Mouse (Mus musculus) common myeloid progenitor, adult 5-6 weeks (primary cell): ENCODE measurements around the gene 2210016F16Rik. TPM values are rescaled to one million over a fixed set of nuclear protein-coding genes. Genes with fewer than 3 reads are reported as not detected.
"Not testable (repeated sequence)": the region's sequence is repeated elsewhere in the genome, so short reads cannot be mapped to it uniquely, and the experiment has no call there.

Source experiments
- ATAC-seq: replicated peaks from 2 replicates; pipeline ENCODE4 v1.8.0; 2016; ENCODE audit warnings: low read depth, mild to moderate bottlenecking, moderate TSS enrichment, inconsistent platforms; ENCODE audit not compliant: poor library complexity, severe bottlenecking
- total RNA-seq: library from RNA; stranded (forward); fragments of 200-1000, 187-1606 nt; gene quantifications from 2 replicates; pipeline ENCODE4 v1.2.3, GENCODE M21; 2017

Gene 2210016F16Rik
- total RNA-seq, 1 experiment from 2014 or later, result 10.2 TPM

DNA sequence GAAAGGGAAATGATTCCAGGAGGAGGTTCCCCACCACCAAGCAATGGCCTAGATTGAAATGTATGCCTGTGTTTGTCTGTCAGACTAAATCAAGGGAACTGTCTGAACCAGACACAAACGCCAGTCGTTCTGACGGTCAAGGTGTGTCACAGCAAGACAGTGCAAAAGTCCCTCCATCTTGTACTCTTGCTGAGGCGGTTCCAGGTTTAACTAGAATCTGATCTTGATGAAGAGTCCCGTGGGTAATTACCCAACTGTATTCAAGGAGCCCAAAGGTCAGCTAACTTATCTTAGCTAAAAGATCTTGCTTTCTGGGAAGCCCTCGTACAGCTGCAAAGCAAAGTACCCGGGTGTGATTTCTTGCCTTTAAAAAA is 509 bp upstream of the 2210016F16Rik start:
- no peak for ATAC-seq

DNA sequence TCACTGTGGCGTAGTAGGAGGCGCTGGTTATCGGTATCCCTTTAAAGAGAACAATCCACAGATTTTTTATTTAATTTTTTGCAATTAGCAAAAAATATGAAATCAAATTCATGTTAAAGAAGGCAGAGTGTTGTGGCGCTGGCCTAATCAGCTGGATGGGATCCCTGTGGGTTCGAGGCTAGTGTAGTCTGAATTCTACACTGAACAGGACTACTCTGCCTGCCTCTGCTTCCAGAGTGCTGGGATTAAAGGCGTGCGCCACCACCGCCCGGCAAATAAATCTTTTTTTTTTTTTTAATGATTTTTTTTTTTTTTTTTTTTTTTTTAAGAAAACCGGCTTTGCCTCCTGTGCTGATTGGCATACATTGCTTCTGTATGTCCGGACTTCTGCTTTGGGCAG is 654 bp downstream of the 2210016F16Rik start:
- no peak for ATAC-seq

DNA sequence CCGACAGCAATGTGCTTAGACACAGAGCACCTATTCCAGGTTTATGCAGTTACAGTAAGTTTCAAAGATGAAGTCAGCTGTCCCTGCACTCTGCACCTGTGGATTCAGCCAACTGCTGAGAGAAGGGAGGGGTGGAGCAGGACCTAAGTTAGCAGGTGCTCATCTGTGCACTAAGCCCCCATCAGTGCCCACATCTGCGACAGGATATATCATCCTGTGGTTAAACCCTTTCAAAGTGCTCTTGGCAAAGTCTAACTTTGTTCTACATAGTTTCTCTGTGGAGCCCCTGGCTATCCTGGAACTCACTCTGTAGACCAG is 11.9 kb downstream of the 2210016F16Rik start:
- ATAC-seq, result no peak

DNA sequence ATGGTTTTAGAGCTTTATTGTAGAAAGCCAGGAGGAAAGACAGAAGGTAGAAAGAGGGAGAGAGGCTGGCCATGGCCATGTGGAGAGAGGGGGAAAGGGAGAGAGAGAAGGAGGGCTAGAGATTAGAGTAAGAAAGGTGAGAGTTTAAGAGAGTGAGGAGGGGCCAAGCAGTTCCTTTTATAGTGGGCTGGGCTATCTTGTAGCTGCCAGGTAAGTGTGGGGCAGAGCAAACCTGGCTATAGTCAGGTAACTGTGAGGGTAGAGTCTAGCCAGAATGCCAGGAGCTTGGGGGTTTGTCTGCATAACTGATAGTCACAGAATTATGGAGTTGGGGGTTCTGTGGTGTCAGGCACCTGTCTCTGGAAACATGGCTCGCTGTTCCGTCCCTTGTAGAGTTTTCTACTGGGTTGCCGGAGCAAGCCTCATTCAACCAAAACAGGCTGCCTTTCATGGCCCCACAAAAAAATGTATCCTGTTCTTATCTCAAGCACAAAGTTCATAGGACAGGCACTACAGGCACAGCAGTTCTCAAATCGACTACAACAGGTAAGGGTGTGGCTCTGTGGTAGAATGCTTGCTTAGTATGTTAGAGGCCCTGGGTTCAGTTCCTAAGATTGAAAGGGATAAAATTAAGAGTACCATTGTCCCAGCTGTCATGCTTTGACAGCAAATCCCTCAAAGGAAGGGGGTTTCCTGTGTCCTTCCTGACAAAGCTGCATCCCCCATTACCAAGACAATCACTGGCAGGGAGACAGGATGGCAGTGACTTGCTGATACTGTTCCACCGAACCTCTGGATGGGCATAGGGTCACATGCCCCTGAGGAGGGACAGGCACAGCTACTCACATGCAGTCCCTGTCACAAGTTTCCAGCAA is 12.5 kb downstream of the 2210016F16Rik start:
- no peak for ATAC-seq

DNA sequence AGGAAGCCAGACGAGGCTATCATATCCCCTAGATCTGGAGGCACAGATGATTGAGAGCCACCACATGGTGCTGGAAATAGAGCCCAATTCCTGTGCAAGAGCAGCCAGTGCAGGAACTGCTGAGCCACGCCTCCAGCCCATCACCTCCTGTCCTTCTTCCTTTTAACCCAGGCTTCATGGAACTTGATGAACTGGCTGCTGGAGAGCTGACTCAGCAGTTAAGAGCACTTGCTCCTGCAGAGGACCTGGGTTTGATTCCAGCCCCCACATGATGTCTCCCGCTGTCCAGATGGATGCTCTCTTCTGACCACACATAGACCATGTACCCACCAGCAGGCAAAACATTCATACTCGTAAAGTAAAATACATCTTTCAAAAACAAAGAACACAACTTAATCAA is 16.2 kb downstream of the 2210016F16Rik start:
- ATAC-seq, result no peak

DNA sequence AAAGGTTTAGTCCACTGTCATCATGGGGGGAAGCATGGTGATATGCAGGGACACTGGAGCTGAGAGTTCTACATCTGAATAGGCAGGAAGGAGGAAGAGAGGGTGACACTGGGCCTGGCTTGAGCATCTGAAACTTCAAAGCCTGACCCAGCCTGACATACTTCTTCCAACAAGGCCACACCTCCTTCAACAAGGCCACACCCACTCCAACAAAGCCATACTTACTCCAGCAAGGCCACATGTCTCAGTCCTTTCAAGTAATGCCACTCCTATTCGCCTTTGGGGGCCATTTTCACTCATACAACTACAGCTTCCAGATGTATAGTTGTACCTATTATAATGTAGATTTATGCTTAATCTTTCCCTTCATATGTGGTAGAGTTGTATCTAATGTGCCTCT is 17.4 kb downstream of the 2210016F16Rik start:
- no peak for ATAC-seq

DNA sequence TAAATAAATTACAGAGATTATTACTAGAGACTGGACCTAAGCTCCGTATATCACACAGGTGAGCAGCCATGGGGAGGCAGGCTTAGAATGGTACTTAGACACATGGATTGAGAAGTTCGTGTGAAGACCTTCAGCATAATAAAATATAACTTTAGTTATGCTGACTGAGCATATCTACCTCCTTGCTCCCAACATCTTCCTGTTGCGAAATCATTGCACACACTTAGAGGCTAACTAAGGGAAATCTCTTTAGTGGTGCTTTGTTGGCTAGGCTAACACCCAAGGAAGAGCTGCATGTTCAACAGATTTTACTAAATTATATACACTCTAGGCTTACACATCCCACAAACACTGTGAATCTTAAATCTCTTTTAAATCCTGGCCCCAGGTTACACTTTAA is 18.7 kb downstream of the 2210016F16Rik start:
- ATAC-seq, result peak; percentile 62; the same call in 1 of the 2 replicates

DNA sequence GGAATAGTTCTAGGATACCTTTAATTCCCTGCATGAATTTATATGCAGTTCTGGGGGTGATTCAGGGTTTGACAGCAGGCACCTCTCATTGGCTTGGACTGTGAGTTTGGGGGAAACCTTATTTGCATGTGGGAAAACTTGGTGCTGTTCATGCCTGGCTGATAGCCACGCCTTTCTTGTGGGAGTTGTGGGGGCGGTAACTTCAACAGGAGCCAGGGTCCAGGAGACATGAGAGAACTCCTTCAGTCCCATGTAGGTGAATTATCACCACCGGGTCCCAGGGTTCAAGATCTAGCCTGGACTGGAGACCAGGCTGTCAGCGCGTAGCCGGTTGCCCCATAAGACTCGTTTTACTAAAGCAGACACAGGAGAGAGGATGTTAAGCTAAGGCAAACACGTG is 19.8 kb downstream of the 2210016F16Rik start:
- not testable (repeated sequence) for ATAC-seq

DNA sequence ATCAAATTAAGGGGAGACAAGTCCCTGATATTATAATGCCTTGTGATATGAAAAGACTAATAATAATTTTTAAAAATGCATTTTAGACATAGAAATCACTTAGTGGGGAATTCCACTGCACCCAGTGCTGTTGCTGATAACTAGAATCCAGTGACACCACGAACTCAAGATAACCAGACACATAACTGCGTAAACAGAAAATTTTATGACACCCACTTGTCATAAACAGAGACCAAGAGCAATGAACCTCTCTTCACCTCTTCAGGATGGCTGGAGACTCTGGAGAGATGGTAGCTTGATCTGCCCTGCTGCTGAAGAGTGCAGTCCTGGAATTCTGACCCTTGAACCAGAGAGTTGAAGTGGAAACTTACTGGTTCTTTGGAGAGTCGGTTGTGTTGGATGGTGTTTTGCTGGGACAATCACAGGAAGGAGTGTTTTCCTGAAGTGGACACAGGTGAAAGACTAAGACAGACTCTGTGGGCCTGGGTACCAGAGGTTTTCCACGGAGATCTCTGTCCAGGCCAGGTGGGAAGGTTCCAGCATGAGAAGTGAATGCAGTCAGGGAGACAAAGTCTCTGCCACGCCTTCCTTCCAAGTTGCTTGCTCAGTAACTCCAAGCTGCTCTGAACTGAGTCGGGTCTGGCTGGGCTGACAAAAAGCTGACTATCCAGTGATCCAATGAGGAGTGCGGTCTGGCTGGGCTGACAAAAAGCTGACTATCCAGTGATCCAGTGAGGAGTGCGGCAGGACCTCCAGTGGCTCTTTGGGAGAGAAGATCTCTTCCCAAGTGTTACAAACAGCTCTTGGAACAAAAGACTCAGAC is 20.5 kb downstream of the 2210016F16Rik start:
- ATAC-seq, result no peak

DNA sequence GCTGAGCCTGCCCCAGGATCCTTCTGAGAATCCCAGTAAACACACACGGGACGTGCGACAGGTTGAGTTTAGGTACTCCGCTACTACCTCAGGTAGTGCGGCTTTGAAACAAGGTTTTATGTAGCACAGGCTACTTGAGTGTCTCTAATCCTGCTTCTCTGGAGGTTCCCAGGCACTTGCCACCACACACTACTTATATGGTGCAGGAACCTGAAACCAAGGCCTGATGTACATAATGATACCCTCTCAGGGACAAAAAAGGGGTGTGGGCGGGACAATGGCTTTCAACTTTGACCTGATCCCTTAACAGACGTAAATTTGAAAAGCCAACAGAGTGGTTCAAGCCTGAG is 25.7 kb downstream of the 2210016F16Rik start:
- peak; percentile 45 for ATAC-seq

DNA sequence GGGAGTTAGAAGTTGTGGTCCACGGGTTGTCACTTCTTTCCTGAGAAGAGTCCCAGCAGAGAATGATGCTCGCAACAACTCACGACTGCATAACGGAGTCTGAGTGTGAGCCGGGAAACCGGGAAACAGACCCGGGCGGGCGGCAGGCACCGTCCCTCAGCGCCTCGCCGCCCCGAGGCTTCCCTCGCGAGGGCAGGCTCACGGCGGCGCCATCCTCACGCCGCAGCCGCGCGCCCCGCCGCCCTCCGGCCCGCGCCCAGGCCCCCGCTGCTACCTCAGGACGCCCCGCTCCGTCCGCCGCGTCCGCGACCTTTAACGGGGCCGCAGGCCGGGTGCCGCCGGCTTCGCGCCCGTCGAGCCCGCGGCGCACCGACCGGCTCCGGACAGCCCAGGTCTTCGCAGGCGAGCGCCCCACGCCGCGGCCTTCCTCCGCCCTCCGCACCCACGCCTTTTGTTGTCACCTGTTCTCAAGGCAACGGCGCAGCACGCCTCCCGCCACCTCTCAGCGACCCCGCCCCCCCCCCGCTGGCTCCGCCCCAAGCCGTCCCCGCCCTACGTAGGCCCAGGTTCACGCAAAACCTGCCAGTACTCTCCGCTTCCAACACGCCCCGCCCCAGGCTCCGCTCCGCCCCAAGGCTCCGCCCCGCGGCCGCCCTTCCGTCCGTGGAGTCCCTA is 26.3 kb downstream of the 2210016F16Rik start, which contains the start of gene Kif27:
Kif27 (minus strand) TSS at position 494 of the 675 bp plus-strand sequence.
- peak; percentile 99 for ATAC-seq

DNA sequence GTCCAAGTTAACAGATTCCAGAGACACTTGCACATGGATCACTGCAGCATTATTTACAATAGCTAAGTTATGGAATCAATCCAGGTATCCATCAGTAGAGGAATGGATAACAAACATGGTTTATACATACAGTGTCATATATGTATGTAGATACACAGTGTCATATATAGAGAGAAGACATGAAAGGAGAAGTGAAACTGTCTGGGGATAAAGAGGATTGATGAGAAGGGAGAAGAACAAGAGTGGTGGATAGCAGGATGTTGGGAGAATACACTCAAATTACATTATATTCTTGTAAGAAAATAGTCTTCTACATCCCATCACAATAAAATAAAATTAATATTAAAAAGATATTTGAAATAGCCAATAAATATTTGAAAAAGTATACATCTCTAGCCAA is 32.0 kb downstream of the 2210016F16Rik start:
- no peak for ATAC-seq

DNA sequence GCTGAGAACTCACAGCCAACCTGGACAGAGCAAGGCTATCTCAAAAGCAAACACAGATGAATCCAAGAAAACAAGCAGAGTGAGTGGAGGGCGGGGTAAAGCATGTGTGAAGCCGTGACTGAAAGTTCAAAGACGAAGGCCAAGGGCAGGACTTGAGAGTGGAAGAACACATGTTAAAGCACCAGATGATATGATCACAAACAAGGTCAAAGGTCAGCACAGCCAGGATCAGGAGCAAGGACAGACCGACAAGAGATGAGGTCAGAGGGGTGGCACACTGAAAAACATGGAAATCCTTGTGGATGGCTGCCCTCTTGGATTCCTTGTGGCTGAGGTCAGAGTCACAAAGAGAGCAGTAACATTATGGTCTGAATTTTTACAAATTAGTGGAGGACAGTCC is 34.4 kb downstream of the 2210016F16Rik start:
- no peak for ATAC-seq

DNA sequence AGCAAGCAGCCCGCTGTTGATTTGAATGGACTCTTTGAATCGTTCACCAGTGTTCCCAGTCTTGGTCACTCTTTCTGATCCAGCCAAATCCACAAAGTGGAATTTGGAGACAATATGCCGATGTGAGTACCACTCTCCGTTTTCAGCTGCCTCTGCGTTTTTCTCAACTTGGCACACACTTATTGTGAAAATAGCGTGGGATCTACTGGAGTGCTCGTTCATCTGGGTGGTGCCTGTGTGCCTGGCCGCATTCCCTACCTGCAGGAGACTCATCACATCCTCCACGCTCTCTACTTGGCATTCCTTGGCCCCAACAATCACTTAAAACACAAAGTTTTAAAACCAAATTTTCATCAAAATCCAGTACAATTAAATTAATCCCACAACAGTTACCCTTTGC is 40.5 kb downstream of the 2210016F16Rik start:
- ATAC-seq, result no peak

DNA sequence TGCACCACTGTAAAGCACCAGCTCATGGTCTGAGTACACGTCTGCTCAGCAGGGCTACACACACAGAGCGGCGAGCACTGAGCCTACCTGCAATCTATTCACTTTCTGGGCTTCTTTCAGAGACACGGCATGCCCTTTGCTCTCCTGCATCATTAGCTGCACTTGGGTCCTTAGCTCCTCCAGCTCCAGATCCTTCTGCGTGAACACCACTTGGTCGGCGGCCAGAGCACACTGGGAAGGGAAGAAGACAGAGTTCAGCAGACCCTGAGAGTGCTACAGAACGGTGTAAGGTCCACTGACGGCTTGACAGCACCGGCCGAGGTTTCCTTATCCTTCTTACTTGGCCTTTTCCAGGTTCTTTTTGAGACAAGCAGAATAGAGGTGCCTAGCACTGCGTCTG is 47.6 kb downstream of the 2210016F16Rik start:
- no peak for ATAC-seq

DNA sequence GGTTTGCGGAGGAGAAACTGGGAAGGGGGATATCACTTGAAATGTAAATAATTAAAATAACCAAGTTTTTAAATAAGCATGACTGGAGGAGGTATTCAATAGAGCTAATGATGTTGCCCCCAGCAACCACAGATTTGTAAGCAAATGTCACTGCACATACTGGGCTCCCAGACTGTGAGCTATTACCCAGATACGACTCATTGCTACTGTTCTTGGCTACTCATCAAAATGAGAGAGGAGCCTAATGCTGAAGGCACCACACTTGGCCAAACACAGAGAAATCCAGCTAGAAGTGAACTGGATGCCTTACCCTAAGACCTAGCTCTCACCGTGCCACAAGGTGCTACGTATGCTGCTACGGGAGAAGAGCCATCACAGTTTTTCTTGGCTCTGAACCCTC is 50.9 kb downstream of the 2210016F16Rik start:
- no peak for ATAC-seq

Other genes with a start within 250 kb of the 2210016F16Rik start
- 24.9 and 28.5 TPM in 2 replicates for gene Idnk, start 227.6 kb downstream of the 2210016F16Rik start, total RNA-seq
- gene Ubqln1, start 169.6 kb downstream of the 2210016F16Rik start, total RNA-seq, result 70.7 and 76.1 TPM in 2 replicates
- 26.9 and 38.0 TPM in 2 replicates for gene Gkap1, start 109.5 kb downstream of the 2210016F16Rik start, total RNA-seq
- gene Kif27, start 26.1 kb downstream of the 2210016F16Rik start, total RNA-seq, result 0.39 TPM in 1 of 2 replicates, not detected in the other
- gene Rmi1, start 17.0 kb upstream of the 2210016F16Rik start, total RNA-seq, result 22.6 and 31.9 TPM in 2 replicates
- gene Hnrnpk, start 18.1 kb upstream of the 2210016F16Rik start, total RNA-seq, result 2,083 and 2,160 TPM in 2 replicates
- gene Slc28a3, start 225.7 kb upstream of the 2210016F16Rik start, total RNA-seq, result not detected in 2 replicates